Mouse (Mus musculus) myocyte (in vitro differentiated cells): ENCODE data around the gene Sugp2. TPM values are rescaled to one million over a fixed set of nuclear protein-coding genes. Genes with fewer than 3 reads are reported as not detected.

ENCODE experiments used
- H3K27me3 ChIP-seq: one replicate; pipeline ENCODE4 v1.6.1; 2011; ENCODE audit not compliant: control insufficient read depth, insufficient read depth, insufficient read length
- H3K36me3 ChIP-seq: one replicate; pipeline ENCODE4 v1.6.1; 2011; ENCODE audit not compliant: control insufficient read depth, insufficient read depth
- H3K4me2 ChIP-seq: one replicate; pipeline ENCODE4 v1.6.1; 2011; ENCODE audit warnings: low read depth, control low read depth
- H3K4me3 ChIP-seq: one replicate; pipeline ENCODE4 v1.5.1; 2011; ENCODE audit warnings: mild to moderate bottlenecking, control low read depth, moderate library complexity
- H3K79me2 ChIP-seq: one replicate; pipeline ENCODE4 v1.6.1; 2011; ENCODE audit not compliant: control insufficient read depth, insufficient read depth
- H3ac ChIP-seq: one replicate; pipeline ENCODE4 v1.6.1; 2011; ENCODE audit not compliant: control insufficient read depth, insufficient read length
- CEBPB ChIP-seq: IDR thresholded peaks from 2 replicates; pipeline ENCODE4 v1.6.1; 2011; ENCODE audit warnings: mild to moderate bottlenecking, moderate library complexity; ENCODE audit not compliant: poor library complexity, insufficient read depth, severe bottlenecking
- E2F4 ChIP-seq: IDR thresholded peaks from one replicate; pipeline ENCODE4 v1.6.1; 2011; ENCODE audit warnings: mild to moderate bottlenecking, control low read depth, moderate library complexity; ENCODE audit not compliant: insufficient read depth
- MAX ChIP-seq: IDR thresholded peaks from one replicate; pipeline ENCODE4 v1.6.1; 2011; ENCODE audit warnings: low read depth, mild to moderate bottlenecking, control low read depth
- MYOD1 ChIP-seq, 3 experiments: IDR thresholded peaks; one replicate each; pipeline ENCODE4 v1.6.1; 2011; ENCODE audit warnings: control low read depth in 2 of 3, low read depth in 2 of 3, mild to moderate bottlenecking in 2 of 3, moderate library complexity in 1 of 3; ENCODE audit not compliant: insufficient read length in 2 of 3, control insufficient read depth in 1 of 3
- MYOG ChIP-seq, 3 experiments: IDR thresholded peaks; one replicate each; pipeline ENCODE4 v1.6.1; 2011; ENCODE audit warnings: control low read depth in 2 of 3, low read depth in 2 of 3, mild to moderate bottlenecking in 2 of 3; ENCODE audit not compliant: insufficient read length in 2 of 3, control insufficient read depth in 1 of 3, insufficient read depth in 1 of 3
- POLR2A ChIP-seq: IDR thresholded peaks from one replicate; pipeline ENCODE4 v1.6.1; 2011; ENCODE audit warnings: low read depth, mild to moderate bottlenecking, control low read depth, moderate library complexity; ENCODE audit not compliant: insufficient read length
- POLR2AphosphoS2 ChIP-seq: IDR thresholded peaks from one replicate; pipeline ENCODE4 v1.6.1; 2011; ENCODE audit warnings: low read depth, control low read depth; ENCODE audit not compliant: insufficient read length
- REST ChIP-seq: IDR thresholded peaks from one replicate; pipeline ENCODE4 v1.6.1; 2011; ENCODE audit warnings: mild to moderate bottlenecking, control low read depth, moderate library complexity; ENCODE audit not compliant: insufficient read depth, insufficient read length
- SRF ChIP-seq: IDR thresholded peaks from one replicate; pipeline ENCODE4 v1.6.1; 2011; ENCODE audit warnings: low read depth; ENCODE audit not compliant: control insufficient read depth, insufficient read length
- TCF12 ChIP-seq: IDR thresholded peaks from one replicate; pipeline ENCODE4 v1.6.1; 2011; ENCODE audit warnings: mild to moderate bottlenecking, control low read depth; ENCODE audit not compliant: poor library complexity, insufficient read depth, severe bottlenecking
- TCF3 ChIP-seq: IDR thresholded peaks from one replicate; pipeline ENCODE4 v1.6.1; 2011; ENCODE audit warnings: low read depth, control low read depth; ENCODE audit not compliant: insufficient read length
- USF1 ChIP-seq: IDR thresholded peaks from one replicate; pipeline ENCODE4 v1.6.1; 2011; ENCODE audit warnings: low read depth, mild to moderate bottlenecking, control low read depth, moderate library complexity
- polyA plus RNA-seq: library from polyadenylated mRNA; unstranded; fragments of >200 nt; fragmentation: generic; extraction: Trizol; gene quantifications from one replicate; pipeline ENCODE4 v1.2.1, GENCODE M21; 2012; ENCODE audit warnings: missing spikeins

Gene Sugp2
- polyA plus RNA-seq, 1 experiment, result 15.4 TPM

- Histone ChIP-seq H3K4me2 (no peak overlapping the region), H3K27me3 (no peaks in the 10 kb centered on the region), H3K36me3 (no peaks in the 10 kb centered on the region), H3K79me2 (no peaks in the 10 kb centered on the region), H3ac (no peak overlapping the region), H3K4me3 (no peak overlapping the region)
- no peak for TF ChIP-seq POLR2A
- no peak for TF ChIP-seq TCF12
- no peak for TF ChIP-seq POLR2AphosphoS2
- TF ChIP-seq USF1, result no peak
- TF ChIP-seq MAX, result no peak
- TF ChIP-seq REST, result no peak
- no peak for TF ChIP-seq CEBPB
- no peak for TF ChIP-seq SRF
- no peak for TF ChIP-seq TCF3
- TF ChIP-seq MYOD1 (IDR thresholded peaks at IDR 0.05; ENCODE audit: control insufficient read depth in 1 of 3, insufficient read length in 2 of 3, low read depth in 2 of 3), result no peak
Measured at GRCm38 (mm10) chr8:70208130-70208529, 25.9 kb upstream of the Sugp2 start.

GRCm38 (mm10) chr8:70210538-70210937 lies 23.5 kb upstream of the Sugp2 start:
- Histone ChIP-seq H3ac (no peak overlapping the region), H3K36me3 (no peaks in the 10 kb centered on the region), H3K4me2 (no peak overlapping the region), H3K27me3 (no peaks in the 10 kb centered on the region), H3K4me3 (no peak overlapping the region), H3K79me2 (no peaks in the 10 kb centered on the region)
- no peak for TF ChIP-seq CEBPB
- TF ChIP-seq REST, result no peak

GRCm38 (mm10) chr8:70211275-70211674 lies 22.8 kb upstream of the Sugp2 start:
- TF ChIP-seq USF1 (no peak), MYOD1 (IDR thresholded peaks at IDR 0.05; ENCODE audit: control insufficient read depth in 1 of 3, insufficient read length in 2 of 3, low read depth in 2 of 3) (no peak), MYOG (IDR thresholded peaks at IDR 0.05; ENCODE audit: control insufficient read depth in 1 of 3, insufficient read depth in 1 of 3, insufficient read length in 2 of 3, low read depth in 2 of 3) (no peak), POLR2AphosphoS2 (no peak), TCF12 (no peak), REST (no peak), CEBPB (no peak), SRF (no peak), TCF3 (no peak), E2F4 (no peak), POLR2A (no peak), MAX (no peak)
- peak overlapping the region; percentile 33 for H3K4me3 ChIP-seq
- H3ac ChIP-seq, result no peak overlapping the region
- H3K36me3 ChIP-seq, result no peaks in the 10 kb centered on the region
- H3K79me2 ChIP-seq, result no peaks in the 10 kb centered on the region
- peak overlapping the region; percentile 96 for H3K4me2 ChIP-seq
- no peaks in the 10 kb centered on the region for H3K27me3 ChIP-seq

- TF ChIP-seq MYOG (IDR thresholded peaks at IDR 0.05; ENCODE audit: control insufficient read depth in 1 of 3, insufficient read depth in 1 of 3, insufficient read length in 2 of 3, low read depth in 2 of 3) (no peak), MAX (no peak), REST (no peak), TCF3 (no peak), USF1 (no peak), E2F4 (no peak), TCF12 (no peak), POLR2AphosphoS2 (no peak), MYOD1 (IDR thresholded peaks at IDR 0.05; ENCODE audit: control insufficient read depth in 1 of 3, insufficient read length in 2 of 3, low read depth in 2 of 3) (no peak), SRF (no peak), POLR2A (no peak), CEBPB (no peak)
- H3K4me3 ChIP-seq, result peak overlapping the region; percentile 33
- H3K79me2 ChIP-seq, result no peaks in the 10 kb centered on the region
- H3K27me3 ChIP-seq, result no peaks in the 10 kb centered on the region
- H3K4me2 ChIP-seq, result peak overlapping the region; percentile 96
- H3K36me3 ChIP-seq, result no peaks in the 10 kb centered on the region
- peak overlapping the region; percentile 7 for H3ac ChIP-seq
Measured at GRCm38 (mm10) chr8:70211726-70212111, 22.3 kb upstream of the Sugp2 start.
